Mouse (Mus musculus): ENCODE data around the gene Dnaic2.

GRCm38 (mm10) chr11:114785892-114786291 lies 58.7 kb downstream of the Dnaic2 start:
- TF ChIP-seq CTCF (IDR thresholded peaks at IDR 0.05; ENCODE audit: borderline replicate concordance, insufficient read depth, low read depth, low read length) (no peak), POLR2A (IDR thresholded peaks at IDR 0.05; ENCODE audit: borderline replicate concordance, insufficient read depth, low read length) (no peak)

All from cerebellum, adult 2 months (tissue).